Mouse (Mus musculus) natural killer cell, adult 2 months (primary cell): ENCODE measurements around the gene Wdr27.
"Not testable (repeated sequence)": the region's sequence is repeated elsewhere in the genome, so short reads cannot be mapped to it uniquely, and the experiment has no call there.

Experiments used
- DNase-seq, 2 experiments: peaks; one replicate each; pipeline ENCODE4 v3.0.0; 2022; ENCODE audit warnings: low spot score in 2 of 2

Wdr27 gene

GRCm38 (mm10) chr17:14943009-14943728 lies at the start of gene Wdr27, which contains the start of gene 1600012H06Rik:
Gene Wdr27 (minus strand): TSS chr17:14943158.
Gene 1600012H06Rik (plus strand): TSS chr17:14943184.
- peak; percentile 96 for DNase-seq

GRCm38 (mm10) chr17:14992522-14993138 lies 49.7 kb upstream of the Wdr27 start:
- DNase-seq, result not testable (repeated sequence)

- peak in 1 of 2 experiments; percentile 0 for DNase-seq
These were observed 47.3 kb upstream of the Wdr27 start for GRCm38 (mm10) chr17:14990116-14990702.

GRCm38 (mm10) chr17:14978362-14979038 lies 35.5 kb upstream of the Wdr27 start, which contains the start of the genes 9030025P20Rik and Gm3417:
Gene 9030025P20Rik (plus strand): TSS chr17:14978468.
Gene Gm3417 (minus strand): TSS chr17:14978790.
- DNase-seq, result not testable (repeated sequence)

GRCm38 (mm10) chr17:14977718-14978361 lies 34.9 kb upstream of the Wdr27 start:
- not testable (repeated sequence) for DNase-seq

GRCm38 (mm10) chr17:14968373-14968913 lies 25.5 kb upstream of the Wdr27 start:
- not testable (repeated sequence) for DNase-seq

GRCm38 (mm10) chr17:14961557-14962154 lies 18.7 kb upstream of the Wdr27 start:
- DNase-seq, result not testable (repeated sequence)

- DNase-seq, result not testable (repeated sequence)
These were observed 18.1 kb upstream of the Wdr27 start, which contains the start of gene Phf10 for GRCm38 (mm10) chr17:14960951-14961556. Gene Phf10 (minus strand): TSS chr17:14961273.

GRCm38 (mm10) chr17:14960520-14960919 lies 17.6 kb upstream of the Wdr27 start:
- DNase-seq, result no peak

- no peak for DNase-seq
These were observed 17.0 kb upstream of the Wdr27 start for GRCm38 (mm10) chr17:14959979-14960378.

GRCm38 (mm10) chr17:14958686-14959327 lies 15.8 kb upstream of the Wdr27 start:
- DNase-seq, result no peak

GRCm38 (mm10) chr17:14953452-14953851 lies 10.5 kb upstream of the Wdr27 start:
- DNase-seq, result no peak

GRCm38 (mm10) chr17:14949161-14949827 lies 6.3 kb upstream of the Wdr27 start:
- DNase-seq, result no peak

GRCm38 (mm10) chr17:14944551-14944950 lies 1.6 kb upstream of the Wdr27 start:
- no peak for DNase-seq

GRCm38 (mm10) chr17:14943729-14944059 lies 736 bp upstream of the Wdr27 start:
- no peak for DNase-seq

GRCm38 (mm10) chr17:14942181-14942580 lies 777 bp downstream of the Wdr27 start:
- not testable (repeated sequence) for DNase-seq

GRCm38 (mm10) chr17:14935841-14936605 lies 6.9 kb downstream of the Wdr27 start:
- no peak for DNase-seq

GRCm38 (mm10) chr17:14935280-14935679 lies 7.7 kb downstream of the Wdr27 start:
- DNase-seq, result not testable (repeated sequence)

- no peak for DNase-seq
These were observed 11.5 kb downstream of the Wdr27 start for GRCm38 (mm10) chr17:14931469-14931868.
